Mouse (Mus musculus) lung, embryonic 14.5 days (tissue): Measurements from ENCODE around the gene Rbm17. TPM values are rescaled to one million over a fixed set of nuclear protein-coding genes. Genes with fewer than 3 reads are reported as not detected.

ENCODE experiments used
- ATAC-seq: fragments of 200-750 bp; cut with Nextera tagmentation; 2 replicates; pipeline ENCODE4 v1.8.0; 2017; ENCODE audit warnings: mild to moderate bottlenecking, moderate TSS enrichment, moderate library complexity; ENCODE audit not compliant: insufficient read depth
- DNase-seq: peaks from one replicate; pipeline ENCODE4 v3.0.0-alpha.2; 2015
- H3K27ac ChIP-seq: fragments of 300-500 bp; sonication (generic); 2 replicates; pipeline ENCODE4 v1.5.1; 2014; ENCODE audit warnings: low read depth, mild to moderate bottlenecking, moderate library complexity
- H3K27me3 ChIP-seq: fragments of 300-500 bp; sonication (generic); 2 replicates; pipeline ENCODE4 v1.6.1; 2014; ENCODE audit warnings: low read length, control low read depth; ENCODE audit not compliant: insufficient read depth
- H3K36me3 ChIP-seq: fragments of 300-500 bp; sonication (generic); 2 replicates; pipeline ENCODE4 v1.6.1; 2014; ENCODE audit warnings: control low read depth; ENCODE audit not compliant: insufficient read depth
- H3K4me1 ChIP-seq: fragments of 300-500 bp; sonication (generic); 2 replicates; pipeline ENCODE4 v1.6.1; 2014; ENCODE audit warnings: antibody characterized with exemption, control low read depth; ENCODE audit not compliant: insufficient read depth
- H3K4me2 ChIP-seq: fragments of 300-500 bp; sonication (generic); 2 replicates; pipeline ENCODE4 v1.6.1; 2014; ENCODE audit warnings: mild to moderate bottlenecking
- H3K4me3 ChIP-seq: fragments of 300-500 bp; sonication (generic); 2 replicates; pipeline ENCODE4 v1.5.1; 2014; ENCODE audit warnings: low read depth, low read length
- H3K9ac ChIP-seq: fragments of 300-500 bp; sonication (generic); 2 replicates; pipeline ENCODE4 v1.6.1; 2014
- H3K9me3 ChIP-seq: fragments of 300-500 bp; sonication (generic); 2 replicates; pipeline ENCODE4 v1.6.1; 2016; ENCODE audit warnings: low read depth, low read length, control low read depth
- CTCF ChIP-seq: IDR thresholded peaks from 2 replicates; pipeline ENCODE4 v1.5.1; 2016; ENCODE audit warnings: antibody characterized with exemption, low read depth
- WGBS: fragments of 180-500 bp; shearing (Covaris S2); extraction: QIAGEN DNeasy Blood & Tissue Kit; methylation state at CpG from one replicate; pipeline ENCODE4 v1.1.7; 2014; 5-methylcytosine and 5-hydroxymethylcytosine counted together
- polyA plus RNA-seq: library from polyadenylated mRNA; unstranded; fragments of >200 nt; fragmentation: Nextera tagmentation; extraction: Ambion mirVana; gene quantifications from 2 replicates; pipeline ENCODE4 v1.2.1, GENCODE M21; 2014

Rbm17 gene
- polyA plus RNA-seq, 1 experiment from 2014 or later = 154 TPM

DNA sequence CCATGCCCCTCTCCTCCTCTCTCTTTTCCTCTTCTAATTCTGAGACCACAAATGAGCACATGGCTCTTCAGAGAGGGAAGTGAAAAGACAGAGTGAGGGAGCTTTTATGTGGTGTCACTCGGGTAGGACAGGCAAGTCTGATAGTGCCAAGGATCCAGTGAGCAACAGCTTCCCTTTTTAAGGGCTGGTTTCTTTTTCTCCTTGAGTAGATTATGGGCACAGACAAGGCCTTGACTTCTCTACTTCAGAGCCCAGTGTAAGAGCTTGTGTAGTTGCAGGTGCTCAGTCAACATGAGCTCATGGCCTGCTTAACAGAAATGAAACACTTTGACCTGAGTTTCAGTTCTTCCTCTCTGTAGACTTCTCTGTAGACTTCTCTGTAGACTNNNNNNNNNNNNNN, 33.2 kb upstream of the Rbm17 start:
- no peak for TF ChIP-seq CTCF
- no peaks in the 10 kb centered on the region for H3K4me1 ChIP-seq
- H3K4me3 ChIP-seq = no peak overlapping the region
- no peak overlapping the region for H3K4me2 ChIP-seq
- 55% methylated on average over 1 of the region's 1 CpGs for WGBS
- no peaks in the 10 kb centered on the region for H3K36me3 ChIP-seq
- DNase-seq = no peak
- no peak overlapping the region for H3K9ac ChIP-seq
- no peaks in the 10 kb centered on the region for H3K27me3 ChIP-seq
- H3K9me3 ChIP-seq = no peaks in the 10 kb centered on the region
- ATAC-seq = no peak
- no peak overlapping the region for H3K27ac ChIP-seq

DNA sequence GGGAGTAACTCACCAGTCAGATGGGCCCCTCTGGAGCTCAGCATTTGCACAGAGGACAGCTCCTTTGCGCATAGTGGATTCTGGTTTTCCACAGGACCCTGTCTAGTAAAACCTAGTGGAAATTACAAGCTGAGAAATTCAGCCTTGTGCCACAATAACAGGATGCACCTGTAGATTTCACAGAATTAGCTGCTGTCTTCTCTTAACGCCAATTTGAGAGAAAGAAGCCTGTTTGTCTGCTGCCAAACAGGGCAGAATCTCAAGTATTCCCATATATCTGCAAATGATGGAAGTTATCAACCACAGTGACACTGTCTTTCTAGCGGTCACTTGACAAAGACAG, 32.2 kb upstream of the Rbm17 start:
- no peaks in the 10 kb centered on the region for H3K4me1 ChIP-seq
- H3K27ac ChIP-seq = no peak overlapping the region
- no peak for ATAC-seq
- WGBS = 67% methylated on average over 3 of the region's 3 CpGs
- TF ChIP-seq CTCF = no peak
- no peaks in the 10 kb centered on the region for H3K27me3 ChIP-seq
- no peak for DNase-seq
- no peak overlapping the region for H3K4me3 ChIP-seq
- no peaks in the 10 kb centered on the region for H3K36me3 ChIP-seq
- no peak overlapping the region for H3K9ac ChIP-seq
- H3K9me3 ChIP-seq = no peaks in the 10 kb centered on the region
- no peak overlapping the region for H3K4me2 ChIP-seq

DNA sequence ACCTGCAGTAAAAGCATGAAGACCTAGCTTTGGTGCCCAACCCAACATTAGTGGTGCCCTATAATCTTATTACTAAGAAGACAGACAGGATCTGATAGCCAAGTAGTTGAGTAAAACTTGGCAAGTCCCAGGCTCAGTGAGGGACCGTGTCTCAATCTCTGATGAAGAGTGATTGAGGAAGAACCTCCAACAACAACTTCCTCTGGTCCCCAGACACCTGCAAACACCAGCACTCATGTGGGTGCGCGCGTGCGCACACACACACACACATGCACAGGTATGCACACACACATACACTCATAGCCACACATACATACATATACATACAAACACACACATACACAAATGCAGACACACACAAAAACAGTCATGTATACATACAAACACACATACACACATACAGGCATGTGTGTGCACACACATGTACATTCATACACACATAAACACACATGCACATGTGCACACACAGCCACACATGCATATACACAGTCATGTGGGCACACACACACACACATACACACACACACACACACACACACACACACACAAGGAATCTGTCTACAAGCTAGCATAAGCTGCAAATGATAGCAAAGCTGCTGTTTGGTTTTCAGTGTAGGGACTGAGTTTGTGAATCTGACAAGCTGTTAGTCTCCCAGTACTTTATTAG, 31.7 kb upstream of the Rbm17 start:
- no peak for ATAC-seq
- H3K9ac ChIP-seq = no peak overlapping the region
- no peak for TF ChIP-seq CTCF
- DNase-seq = no peak
- 92% methylated on average over 5 of the region's 5 CpGs for WGBS
- H3K36me3 ChIP-seq = no peaks in the 10 kb centered on the region
- H3K4me3 ChIP-seq = no peak overlapping the region
- no peaks in the 10 kb centered on the region for H3K27me3 ChIP-seq
- H3K4me2 ChIP-seq = no peak overlapping the region
- no peak overlapping the region for H3K27ac ChIP-seq
- H3K4me1 ChIP-seq = no peaks in the 10 kb centered on the region
- H3K9me3 ChIP-seq = no peaks in the 10 kb centered on the region

DNA sequence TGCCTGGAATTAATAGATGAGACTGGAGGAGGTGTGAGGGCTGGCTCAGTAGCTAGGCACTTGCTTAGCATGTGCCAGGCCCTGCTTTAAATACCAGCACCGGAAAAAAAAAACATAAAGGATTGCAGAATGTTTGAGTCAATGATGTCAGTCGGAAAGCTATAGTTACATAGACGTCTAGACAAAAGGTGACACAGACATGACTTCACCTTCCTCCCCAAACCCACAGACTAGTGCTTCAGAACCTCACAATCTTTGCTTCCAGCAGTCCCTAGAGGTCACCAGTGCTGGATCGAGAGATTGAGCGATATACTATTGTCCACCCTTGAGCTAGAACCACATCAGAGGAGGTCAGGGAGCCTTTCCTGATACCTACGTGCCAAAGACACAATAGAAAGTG, 31.1 kb upstream of the Rbm17 start:
- DNase-seq (no peak), ATAC-seq (no peak)
- Histone ChIP-seq H3K27me3 (no peaks in the 10 kb centered on the region), H3K4me2 (no peak overlapping the region), H3K4me3 (no peak overlapping the region), H3K36me3 (no peaks in the 10 kb centered on the region), H3K9ac (no peak overlapping the region), H3K4me1 (no peaks in the 10 kb centered on the region), H3K9me3 (no peaks in the 10 kb centered on the region), H3K27ac (no peak overlapping the region)
- WGBS = 84% methylated on average over 6 of the region's 6 CpGs
- TF ChIP-seq CTCF = no peak

DNA sequence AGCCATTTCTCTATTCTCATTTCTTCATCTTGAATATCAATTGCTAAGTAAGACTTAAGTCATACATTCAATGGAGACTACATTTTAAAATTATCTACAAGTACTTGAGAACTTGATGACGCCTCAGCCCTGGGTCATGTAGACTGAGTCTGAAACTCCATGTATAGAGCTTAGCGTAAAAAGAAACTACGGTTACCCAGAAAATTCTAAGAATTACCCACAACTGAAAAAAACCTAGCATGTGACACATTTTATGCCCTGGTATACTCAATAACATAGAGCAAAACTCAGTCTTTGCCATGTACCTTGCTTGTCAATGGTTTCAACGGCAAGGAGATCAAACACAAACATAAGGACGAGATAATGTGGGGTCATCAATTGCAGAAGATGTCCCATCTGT, 21.9 kb upstream of the Rbm17 start, which contains the start of gene Gm17490:
Gene Gm17490 (minus strand): TSS at position 375 of the 400 bp plus-strand sequence.
- Histone ChIP-seq H3K27me3 (no peaks in the 10 kb centered on the region), H3K9ac (no peak within 1 kb of the TSS), H3K4me1 (no peaks in the 10 kb centered on the region), H3K4me3 (no peak within 1 kb of the TSS), H3K4me2 (no peak within 1 kb of the TSS), H3K36me3 (no peaks in the 10 kb centered on the region), H3K9me3 (no peaks in the 10 kb centered on the region), H3K27ac (no peak within 1 kb of the TSS)
- 88% methylated on average over 5 of the region's 5 CpGs for WGBS
- TF ChIP-seq CTCF = no peak
- no peak for ATAC-seq
- DNase-seq = no peak

GRCm38 (mm10) chr2:11623726-11624125, 19.8 kb upstream of the Rbm17 start:
- Histone ChIP-seq H3K27ac (no peak overlapping the region), H3K9ac (no peak overlapping the region), H3K9me3 (no peaks in the 10 kb centered on the region), H3K4me3 (no peak overlapping the region), H3K27me3 (no peaks in the 10 kb centered on the region), H3K4me2 (no peak overlapping the region), H3K4me1 (no peaks in the 10 kb centered on the region), H3K36me3 (no peaks in the 10 kb centered on the region)
- 88% methylated on average over 2 of the region's 2 CpGs for WGBS
- TF ChIP-seq CTCF = no peak
- DNase-seq (no peak), ATAC-seq (no peak)

DNA sequence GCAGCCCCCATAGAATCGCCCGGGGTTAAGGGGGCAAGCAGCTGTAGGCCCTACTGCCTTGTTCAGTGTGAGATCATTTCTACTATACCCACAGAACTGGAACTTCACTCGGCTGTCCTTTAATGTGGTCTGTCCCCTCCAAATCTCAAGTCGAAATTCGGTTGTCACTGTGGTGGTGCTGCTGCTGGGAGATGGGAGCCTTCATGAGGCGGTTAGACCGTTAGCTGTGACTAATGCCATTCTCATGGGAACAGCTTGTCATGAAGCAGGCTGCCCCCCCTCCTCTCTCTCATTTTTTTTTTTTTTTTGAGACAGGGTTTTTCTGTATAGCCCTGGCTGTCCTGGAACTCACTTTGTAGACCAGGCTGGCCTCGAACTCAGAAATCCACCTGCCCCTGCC, 19.2 kb upstream of the Rbm17 start:
- H3K4me3 ChIP-seq = no peak overlapping the region
- H3K36me3 ChIP-seq = no peaks in the 10 kb centered on the region
- ATAC-seq (no peak), DNase-seq (no peak)
- TF ChIP-seq CTCF = no peak
- no peaks in the 10 kb centered on the region for H3K9me3 ChIP-seq
- H3K9ac ChIP-seq = no peak overlapping the region
- H3K4me1 ChIP-seq = no peaks in the 10 kb centered on the region
- 87% methylated on average over 7 of the region's 8 CpGs for WGBS
- no peak overlapping the region for H3K27ac ChIP-seq
- no peak overlapping the region for H3K4me2 ChIP-seq
- H3K27me3 ChIP-seq = no peaks in the 10 kb centered on the region

DNA sequence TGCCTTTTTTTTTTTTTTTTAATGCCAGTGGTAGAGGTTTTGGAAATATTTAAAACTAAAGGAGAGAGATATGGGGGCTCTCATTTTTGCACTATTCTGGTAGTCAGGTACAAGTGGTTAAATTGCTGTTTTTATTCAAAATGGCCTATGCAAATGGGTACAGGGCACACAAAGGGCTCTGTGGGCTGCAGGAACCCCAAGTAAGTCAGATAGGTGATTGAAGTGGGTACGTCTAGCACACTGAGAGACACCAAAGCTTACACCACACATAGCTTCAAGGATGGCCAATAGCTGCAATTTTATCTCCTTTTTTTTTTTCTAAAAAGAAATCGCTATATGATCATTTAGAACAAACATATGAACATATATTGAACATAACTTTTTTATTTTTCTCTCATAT, 15.6 kb upstream of the Rbm17 start:
- Histone ChIP-seq H3K4me3 (no peak overlapping the region), H3K27ac (no peak overlapping the region), H3K4me1 (no peaks in the 10 kb centered on the region), H3K36me3 (no peaks in the 10 kb centered on the region), H3K9me3 (no peaks in the 10 kb centered on the region), H3K27me3 (no peaks in the 10 kb centered on the region), H3K4me2 (no peak overlapping the region), H3K9ac (no peak overlapping the region)
- no peak for TF ChIP-seq CTCF
- 78% methylated on average over 2 of the region's 2 CpGs for WGBS
- ATAC-seq (no peak), DNase-seq (no peak)
